In genomic region chr19:36495555-36495954, GRCm38 (mm10) we compare ENCODE assay signal across 24 mouse cellular contexts. TPM values are rescaled to one million over a fixed set of nuclear protein-coding genes. Genes with fewer than 3 reads are reported as not detected.
DNase-seq lines count a peak whose midpoint lies in the region; ATAC-seq and TF ChIP-seq lines count a peak whose summit lies in the region.
"Had no signal": no experiment of that assay in that cellular context is flagged by ENCODE, and none has a peak within 500 bp of the region (broad histone marks: within the 10 kb centered on the region; RNA-seq: fewer than 3 reads in every experiment).

No protein-coding gene starts in this region.

- H3K36me3 ChIP-seq in forebrain, postnatal 0 days (ENCODE audit: insufficient read depth): no peaks in the 10 kb centered on the region
- H3K36me3 ChIP-seq in forebrain, embryonic 10.5 days (replicated peaks): no peaks in the 10 kb centered on the region
- H3K36me3 ChIP-seq in forebrain, embryonic 12.5 days (replicated peaks): no peaks in the 10 kb centered on the region
- no peaks in the 10 kb centered on the region for H3K36me3 ChIP-seq in intestine, embryonic 15.5 days
- H3K36me3 ChIP-seq: embryonic facial prominence, embryonic 15.5 days; heart, embryonic 15.5 days; limb, embryonic 12.5 days; liver, embryonic 12.5 days; neural tube, embryonic 15.5 days had no signal

- no peak overlapping the region for H3K27ac ChIP-seq in forebrain, postnatal 0 days (ENCODE audit: low read depth, low read length)
- H3K27ac ChIP-seq in forebrain, embryonic 10.5 days: no peak overlapping the region
- H3K27ac ChIP-seq in forebrain, embryonic 12.5 days: no peak overlapping the region
- H3K27ac ChIP-seq in intestine, embryonic 15.5 days: no peak overlapping the region
- H3K27ac ChIP-seq: embryonic facial prominence, embryonic 15.5 days; heart, embryonic 15.5 days; limb, embryonic 12.5 days; liver, embryonic 12.5 days; macrophage; neural tube, embryonic 15.5 days had no signal

- H3K4me1 ChIP-seq in forebrain, postnatal 0 days (ENCODE audit: insufficient read depth): no peaks in the 10 kb centered on the region
- no peaks in the 10 kb centered on the region for H3K4me1 ChIP-seq in forebrain, embryonic 10.5 days
- no peaks in the 10 kb centered on the region for H3K4me1 ChIP-seq in forebrain, embryonic 12.5 days
- no peaks in the 10 kb centered on the region for H3K4me1 ChIP-seq in intestine, embryonic 15.5 days (replicated peaks)
- H3K4me1 ChIP-seq: embryonic facial prominence, embryonic 15.5 days; heart, embryonic 15.5 days; limb, embryonic 12.5 days; liver, embryonic 12.5 days; neural tube, embryonic 15.5 days had no signal

- peak; percentile 4 for DNase-seq in forebrain, postnatal 0 days
- DNase-seq in forebrain, embryonic 10.5 days (ENCODE audit: extremely low spot score, low spot score): no peak
- DNase-seq in left cerebral cortex, postnatal 25 days (ENCODE audit: low spot score in 2 of 2): peak; percentile 37 to 87
- DNase-seq in left cerebral cortex, adult 11 months (ENCODE audit: low spot score): no peak
- peak; percentile 50 to 78 for DNase-seq in frontal cortex, postnatal 36 days (ENCODE audit: low spot score in 2 of 2)
- DNase-seq in right cerebral cortex, postnatal 36 days (ENCODE audit: low spot score in 2 of 2): peak; percentile 41 to 67
- DNase-seq: adrenal gland, postnatal 14 days; cerebellum, adult 11-12 months; gastrocnemius, postnatal 25 days; kidney, adult 2 months; kidney, postnatal 10 days; lung, adult 2 months; midbrain, embryonic 14.5 days; thymus, postnatal 25 days had no signal

- H3K27me3 ChIP-seq in forebrain, postnatal 0 days (ENCODE audit: insufficient read depth, low read length): no peaks in the 10 kb centered on the region
- no peaks in the 10 kb centered on the region for H3K27me3 ChIP-seq in forebrain, embryonic 10.5 days (ENCODE audit: poor library complexity, severe bottlenecking)
- H3K27me3 ChIP-seq in forebrain, embryonic 12.5 days: no peaks in the 10 kb centered on the region
- H3K27me3 ChIP-seq in intestine, embryonic 15.5 days (replicated peaks): no peaks in the 10 kb centered on the region
- H3K27me3 ChIP-seq: embryonic facial prominence, embryonic 15.5 days; heart, embryonic 15.5 days; limb, embryonic 12.5 days; liver, embryonic 12.5 days; neural tube, embryonic 15.5 days had no signal

- no peak overlapping the region for H3K9ac ChIP-seq in forebrain, postnatal 0 days
- H3K9ac ChIP-seq in forebrain, embryonic 12.5 days: no peak overlapping the region
- no peak overlapping the region for H3K9ac ChIP-seq in intestine, embryonic 15.5 days
- H3K9ac ChIP-seq: embryonic facial prominence, embryonic 15.5 days; heart, embryonic 15.5 days; limb, embryonic 12.5 days; liver, embryonic 12.5 days; neural tube, embryonic 15.5 days had no signal

- no peak overlapping the region for H3K4me2 ChIP-seq in forebrain, postnatal 0 days (ENCODE audit: low read depth)
- no peak overlapping the region for H3K4me2 ChIP-seq in forebrain, embryonic 12.5 days
- H3K4me2 ChIP-seq in intestine, embryonic 15.5 days (replicated peaks): no peak overlapping the region
- H3K4me2 ChIP-seq: embryonic facial prominence, embryonic 15.5 days; heart, embryonic 15.5 days; limb, embryonic 12.5 days; liver, embryonic 12.5 days; neural tube, embryonic 15.5 days had no signal

- peak; percentile 40 for ATAC-seq in forebrain, postnatal 0 days
- ATAC-seq in forebrain, embryonic 12.5 days (ENCODE audit: low FRiP score): no peak
- no peak for ATAC-seq in intestine, embryonic 15.5 days
- ATAC-seq: activated CD4-positive, CD25-positive, alpha-beta regulatory T cell, adult 4 months; CD4-positive, CD25-positive, alpha-beta regulatory T cell, adult 4 months; liver, embryonic 12.5 days had no signal

- 58% methylated on average over 3 of the region's 3 CpGs for WGBS in forebrain, postnatal 0 days
- 88% methylated on average over 3 of the region's 3 CpGs for WGBS in forebrain, embryonic 10.5 days
- WGBS in forebrain, embryonic 12.5 days: 85% methylated on average over 3 of the region's 3 CpGs
- 55% methylated on average over 3 of the region's 3 CpGs for WGBS in intestine, embryonic 15.5 days

- intact Hi-C loops in left cerebral cortex, postnatal 25 days (cut with DNase I): loop anchor here (1.0 kb wide), 1 partner anchor 24 kb away; no protein-coding TSS in a partner anchor

- H3K4me3 ChIP-seq in forebrain, postnatal 0 days (ENCODE audit: low read depth, low read length): no peak overlapping the region
- no peak overlapping the region for H3K4me3 ChIP-seq in forebrain, embryonic 10.5 days
- H3K4me3 ChIP-seq in forebrain, embryonic 12.5 days (replicated peaks): no peak overlapping the region
- H3K4me3 ChIP-seq in intestine, embryonic 15.5 days (replicated peaks): no peak overlapping the region
- H3K4me3 ChIP-seq: embryonic facial prominence, embryonic 15.5 days; heart, embryonic 15.5 days; limb, embryonic 12.5 days; liver, embryonic 12.5 days; neural tube, embryonic 15.5 days had no signal

- no peaks in the 10 kb centered on the region for H3K9me3 ChIP-seq in forebrain, postnatal 0 days (ENCODE audit: low read length)
- no peaks in the 10 kb centered on the region for H3K9me3 ChIP-seq in forebrain, embryonic 10.5 days
- H3K9me3 ChIP-seq in forebrain, embryonic 12.5 days: no peaks in the 10 kb centered on the region
- H3K9me3 ChIP-seq in intestine, embryonic 15.5 days: no peaks in the 10 kb centered on the region
- H3K9me3 ChIP-seq: embryonic facial prominence, embryonic 15.5 days; heart, embryonic 15.5 days; limb, embryonic 12.5 days; liver, embryonic 12.5 days; neural tube, embryonic 15.5 days had no signal

- no peak for TF ChIP-seq CTCF in forebrain, postnatal 0 days (IDR thresholded peaks at IDR 0.05; ENCODE audit: low read depth)

RNA-seq across cellular contexts. Expression of gene Hectd2, which starts 58.9 kb away (rescaled TPM):
- total RNA-seq in forebrain, postnatal 0 days (2014; rRNA removed): 28.6 and 32.9 TPM in 2 replicates
- polyA plus RNA-seq in forebrain, postnatal 0 days (2015; fragmentation: Nextera tagmentation; extraction: Ambion mirVana): 6.1 and 6.7 TPM in 2 replicates
- polyA plus RNA-seq in forebrain, embryonic 10.5 days (2016; fragmentation: Nextera tagmentation; extraction: Ambion mirVana): 2.2 TPM in 2 replicates
- 10 to 100 TPM; 21.9 to 25.4 TPM for total RNA-seq in left cerebral cortex, postnatal 25 days (2021)
- polyA plus RNA-seq in forebrain, embryonic 12.5 days (2016; fragmentation: Nextera tagmentation; extraction: Ambion mirVana): 11.5 TPM in 2 replicates
- 1.9 and 2.2 TPM in 2 replicates for polyA plus RNA-seq in intestine, embryonic 15.5 days (2015; fragmentation: Nextera tagmentation; extraction: Ambion mirVana)

Comparison
In these comparisons a context has a peak if more than half of its experiments do, and no peak if none do; other contexts are left out.
1. DNase-seq: peak in forebrain, postnatal 0 days (single experiment), left cerebral cortex, postnatal 25 days (2 of 2), frontal cortex, postnatal 36 days (2 of 2) and right cerebral cortex, postnatal 36 days (2 of 2); none in forebrain, embryonic 10.5 days (single experiment) and left cerebral cortex, adult 11 months (single experiment).